Mouse (Mus musculus): ENCODE measurements around the gene Mrrf.

GRCm38 (mm10) chr2:36230967-36231366, 94.8 kb downstream of the Mrrf start:
- no peak for TF ChIP-seq CTCF (IDR thresholded peaks at IDR 0.05; ENCODE audit: low read depth)
- no peak for TF ChIP-seq EP300 (IDR thresholded peaks at IDR 0.05; ENCODE audit: low read depth)

Measured in liver, postnatal 0 days (tissue).